Mouse (Mus musculus) frontal cortex, postnatal 10 days (tissue): ENCODE results near the gene Hoxa2.

ENCODE experiments used
- DNase-seq, 2 experiments: peaks; one replicate each; pipeline ENCODE4 v3.0.0; 2022; ENCODE audit warnings: low spot score in 2 of 2, mixed read lengths in 1 of 2

Gene Hoxa2

DNA sequence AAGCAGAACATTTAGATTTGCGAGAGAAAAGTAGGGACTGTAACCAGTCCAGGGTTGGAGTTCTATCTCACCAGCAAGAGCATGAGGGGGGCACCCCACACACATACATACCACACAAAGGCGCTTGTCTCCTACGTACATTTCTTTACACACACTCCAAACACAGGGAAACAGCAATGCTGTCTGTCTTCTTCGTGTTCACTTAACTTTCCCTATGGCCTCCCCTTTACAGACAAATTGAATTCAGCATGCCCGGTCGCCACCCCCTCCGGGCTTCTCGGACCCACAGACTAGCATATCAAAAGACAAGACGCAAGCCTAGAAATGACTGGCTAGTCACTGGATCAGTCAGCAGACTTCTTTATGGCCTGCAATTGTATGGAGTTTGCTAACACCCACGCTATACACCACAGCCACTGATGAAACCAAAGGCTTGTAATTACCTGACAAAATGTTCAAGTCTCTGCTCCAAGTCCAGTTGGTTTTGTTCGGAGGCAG lies 15.6 kb upstream of the Hoxa2 start:
- DNase-seq = no peak

DNA sequence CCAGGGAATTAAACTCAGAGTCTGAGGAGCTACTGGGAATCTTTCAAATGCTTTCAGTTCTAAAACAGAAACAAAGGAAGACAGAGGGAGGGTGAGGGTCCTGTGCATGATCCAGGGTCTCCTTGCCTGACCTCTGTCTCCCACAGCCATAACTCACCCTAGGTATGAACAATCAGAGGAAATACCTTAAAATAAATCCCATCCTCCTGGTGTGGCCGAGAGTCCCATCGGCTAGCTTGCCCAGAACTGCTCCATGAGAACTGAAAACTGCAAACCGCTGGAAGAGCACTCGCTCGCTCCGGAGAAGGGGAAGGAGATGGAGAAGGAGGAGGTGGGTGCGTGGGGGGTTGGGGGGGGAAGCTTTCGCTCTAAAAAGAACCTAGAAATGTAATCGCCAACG lies 15.1 kb upstream of the Hoxa2 start:
- no peak for DNase-seq

DNA sequence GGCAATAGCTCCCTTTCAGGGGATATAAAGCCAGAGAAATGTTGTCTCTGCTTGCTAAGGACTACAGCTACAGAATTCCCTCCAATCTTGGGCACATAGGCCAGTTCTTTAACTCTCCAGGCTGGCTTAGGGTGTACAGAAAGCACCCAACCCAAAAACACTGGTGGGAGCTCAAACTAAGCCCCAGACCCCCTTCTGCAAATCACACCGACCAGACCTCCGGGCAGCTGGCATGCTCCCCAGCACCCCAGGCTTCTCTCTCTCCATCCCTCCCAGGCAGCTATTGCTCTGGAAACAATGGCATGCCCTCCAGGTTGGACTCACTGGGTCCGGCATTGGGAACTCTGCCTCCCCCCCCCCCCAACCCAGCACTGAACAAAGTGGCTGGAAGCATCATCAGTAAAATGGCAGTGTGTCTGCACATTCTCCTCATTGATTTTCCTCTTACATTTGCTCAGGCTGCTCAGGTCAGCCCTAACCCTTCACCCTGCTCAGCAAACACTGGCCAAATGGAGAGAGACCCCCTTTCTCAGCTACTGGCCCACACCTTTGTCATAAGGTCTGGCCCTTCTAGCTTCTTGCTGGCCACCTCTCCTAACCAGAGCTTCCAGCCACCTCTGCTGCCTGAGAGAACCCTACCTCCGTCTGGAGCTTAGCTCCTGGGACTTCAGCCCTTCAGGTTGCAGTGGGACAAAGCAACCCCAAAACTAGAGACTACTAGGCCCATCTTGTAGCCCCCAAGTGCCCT lies 14.5 kb upstream of the Hoxa2 start:
- no peak for DNase-seq

DNA sequence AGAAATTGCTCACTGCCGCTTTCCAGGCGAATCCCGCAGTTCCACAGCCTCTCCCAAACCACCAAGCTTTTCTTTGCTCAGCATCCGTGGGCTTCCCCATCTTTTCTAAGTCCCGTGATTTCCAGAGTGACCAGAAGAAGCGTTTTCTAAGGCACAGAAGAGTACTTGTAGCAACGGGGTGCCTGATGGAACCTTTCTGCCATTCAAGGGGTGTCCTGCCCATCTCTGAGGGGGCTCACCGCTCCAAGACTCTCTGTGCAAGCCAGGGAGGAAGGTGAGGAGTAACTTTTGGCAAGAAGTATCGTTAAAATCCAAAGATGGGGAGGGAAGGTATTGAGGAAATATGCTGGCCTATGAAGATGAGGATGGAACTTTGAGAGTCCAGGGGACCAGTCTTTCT lies 13.2 kb upstream of the Hoxa2 start:
- DNase-seq = no peak

DNA sequence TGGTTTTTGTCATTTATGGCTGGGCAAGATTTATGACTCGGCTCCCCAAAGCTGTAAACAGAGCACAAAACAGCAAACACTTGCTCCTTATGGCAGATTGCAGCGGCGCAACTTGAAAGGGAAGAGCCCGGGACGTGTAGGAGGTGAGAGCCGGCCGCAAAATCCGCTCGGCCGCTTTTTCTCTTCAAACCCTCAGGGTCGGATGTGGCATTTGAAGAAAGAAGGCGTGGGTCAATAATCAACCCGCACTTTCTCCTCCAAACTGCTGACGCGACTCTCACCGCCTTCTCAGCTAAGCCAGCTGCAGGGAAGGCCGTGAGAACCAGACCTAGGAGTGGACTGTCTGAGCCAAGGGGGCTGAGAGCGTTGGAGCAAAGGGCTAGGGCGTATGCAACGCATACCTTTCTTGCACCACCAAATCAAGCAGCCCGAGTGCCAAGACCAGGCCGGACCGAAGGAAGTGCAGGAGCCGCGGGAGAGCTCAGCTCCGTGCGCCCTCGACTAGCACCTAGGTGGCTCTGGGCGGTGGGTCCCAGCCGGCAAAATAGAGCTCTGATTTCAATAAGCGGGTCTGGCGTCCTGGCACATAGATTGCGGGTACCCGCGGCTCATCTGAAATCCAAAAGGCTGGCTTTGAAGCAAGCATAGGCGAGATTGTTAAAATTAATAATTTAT lies 12.6 kb upstream of the Hoxa2 start, which contains the start of gene 5730596B20Rik:
5730596B20Rik (plus strand) TSS at position 438 of the 675 bp plus-strand sequence.
- DNase-seq = no peak

DNA sequence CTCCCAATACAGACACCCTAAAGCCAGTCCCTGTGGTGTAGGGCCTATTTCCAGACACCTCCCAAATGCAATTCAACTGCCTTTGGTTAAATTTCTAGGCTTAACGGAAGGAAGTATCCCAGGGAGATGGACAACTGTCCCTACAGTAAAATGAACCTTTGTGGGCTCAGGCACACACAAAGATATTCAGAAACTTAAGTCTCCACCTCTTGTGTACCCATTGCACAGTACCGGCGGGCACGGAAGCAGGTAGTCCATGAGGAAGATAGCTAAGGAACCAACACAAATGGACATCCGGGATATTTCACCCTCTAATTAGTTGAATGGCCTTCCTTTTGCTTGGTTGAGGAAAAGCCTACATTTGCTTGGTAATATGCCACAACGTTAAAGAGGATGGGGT lies 11.8 kb upstream of the Hoxa2 start:
- no peak for DNase-seq

DNA sequence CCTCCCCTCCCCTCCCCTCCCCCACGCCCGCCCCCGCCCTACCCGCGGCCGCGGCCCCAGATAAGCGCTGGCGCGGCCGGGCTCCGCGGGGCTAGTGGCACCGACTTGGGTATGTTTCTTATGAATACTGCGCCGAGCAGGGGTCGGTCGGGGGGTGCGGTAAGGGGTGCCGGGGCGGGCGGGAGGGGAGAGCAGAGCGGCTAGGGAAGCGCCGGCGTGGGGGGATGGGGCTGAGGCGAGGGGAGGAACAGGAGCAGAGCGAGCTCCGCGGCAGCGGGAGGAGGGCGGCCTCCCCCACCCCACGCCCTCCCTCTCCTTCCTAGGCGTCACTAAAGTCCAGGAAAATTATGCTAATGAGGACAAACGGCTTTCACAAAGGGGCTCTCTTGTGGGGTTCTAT lies 11.2 kb upstream of the Hoxa2 start:
- DNase-seq = no peak

DNA sequence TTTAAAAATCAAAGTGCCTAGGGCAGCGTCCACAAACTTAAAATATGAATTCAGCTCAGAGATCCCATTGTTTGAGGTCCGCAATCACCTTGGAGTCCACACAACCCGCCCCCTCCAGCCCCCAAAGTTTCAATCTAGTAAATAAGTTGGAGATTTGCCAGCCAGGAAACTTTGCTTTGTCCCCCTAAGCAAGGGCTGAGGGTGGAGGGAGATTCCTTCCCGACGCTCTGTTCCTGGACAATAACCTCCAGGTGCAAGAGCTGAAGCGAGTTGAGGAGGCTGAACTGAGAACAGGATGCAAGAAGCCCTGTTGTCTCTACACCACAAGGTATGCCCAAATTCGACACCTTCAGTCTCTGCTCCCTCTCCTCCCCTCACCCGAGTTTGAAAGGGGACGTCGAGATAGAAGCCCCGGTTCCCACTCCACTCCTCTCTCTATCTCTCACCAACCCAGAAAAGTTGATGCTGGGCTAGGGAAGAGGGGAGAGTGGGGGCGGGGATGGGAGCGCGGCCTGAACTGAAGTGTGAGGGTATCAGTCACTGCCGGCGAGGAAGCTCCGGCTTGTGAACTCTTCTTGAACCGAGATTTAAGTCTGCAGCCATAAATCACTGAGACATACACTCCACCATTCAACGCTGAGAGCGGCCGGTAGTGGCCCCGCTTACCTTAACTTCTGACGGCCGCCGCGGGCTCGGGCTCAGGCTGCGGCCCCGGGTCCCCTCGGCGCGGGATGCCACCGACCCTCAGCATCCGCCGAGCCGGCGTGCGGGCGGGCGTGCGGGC lies 10.5 kb upstream of the Hoxa2 start:
- no peak for DNase-seq

DNA sequence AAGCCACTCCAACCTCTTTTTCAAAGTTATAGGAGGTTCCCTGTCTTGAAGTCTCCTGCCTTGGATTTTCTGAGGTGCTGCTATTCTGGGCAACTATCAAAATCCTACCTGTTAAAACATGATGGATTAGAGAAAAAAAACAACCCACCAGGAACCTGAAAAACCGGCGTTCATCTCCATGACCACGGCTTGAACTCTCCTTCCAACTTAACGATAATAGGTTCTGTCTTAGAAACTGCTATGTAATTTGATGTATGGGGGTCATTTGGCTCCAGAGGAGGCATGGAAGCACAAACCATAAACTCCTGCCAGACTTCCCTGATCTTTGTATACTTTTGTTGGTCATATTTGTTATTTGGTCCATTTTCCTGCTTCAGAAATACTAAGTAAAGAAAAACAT lies 9.0 kb upstream of the Hoxa2 start:
- DNase-seq = no peak

DNA sequence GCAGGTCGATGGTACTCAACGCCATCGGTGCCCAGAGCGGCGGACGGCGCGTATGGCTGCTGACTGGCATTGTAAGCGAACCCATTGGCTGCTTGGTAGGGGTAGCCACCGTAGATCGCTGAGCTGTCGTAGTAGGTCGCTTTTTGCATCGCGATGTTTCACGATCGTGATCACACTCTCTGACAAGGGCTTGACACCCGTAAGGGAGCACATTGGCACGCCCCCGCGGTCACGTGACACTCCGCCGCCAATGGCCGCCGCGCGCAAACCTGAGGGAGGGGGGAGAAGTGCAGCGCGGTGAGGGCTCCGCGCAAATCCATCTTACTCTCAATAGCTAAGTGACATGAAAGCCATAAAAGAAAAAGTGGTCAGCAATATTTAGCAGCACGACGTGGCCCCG lies 7.9 kb upstream of the Hoxa2 start:
- DNase-seq = no peak

DNA sequence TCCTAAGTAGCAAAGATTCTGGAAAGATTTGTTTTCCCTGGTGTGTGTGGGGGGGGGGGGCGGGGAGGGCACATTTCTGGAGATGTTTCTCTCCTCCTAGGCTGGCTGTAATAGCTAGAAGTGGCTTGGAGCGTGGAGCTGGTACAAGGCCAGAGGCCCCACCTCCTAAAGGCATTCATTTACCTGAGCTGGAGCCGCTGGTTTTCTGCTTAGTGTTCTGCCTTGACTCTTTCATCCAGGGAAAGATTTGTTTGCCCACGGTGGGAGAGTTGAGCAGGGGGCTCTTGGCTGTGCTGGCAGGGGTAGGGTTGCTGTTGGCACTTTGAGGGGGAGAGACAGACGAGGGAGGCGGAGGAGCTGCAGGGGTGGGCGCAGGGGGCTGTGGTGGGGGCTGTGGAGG lies 7.3 kb upstream of the Hoxa2 start:
- DNase-seq = no peak

DNA sequence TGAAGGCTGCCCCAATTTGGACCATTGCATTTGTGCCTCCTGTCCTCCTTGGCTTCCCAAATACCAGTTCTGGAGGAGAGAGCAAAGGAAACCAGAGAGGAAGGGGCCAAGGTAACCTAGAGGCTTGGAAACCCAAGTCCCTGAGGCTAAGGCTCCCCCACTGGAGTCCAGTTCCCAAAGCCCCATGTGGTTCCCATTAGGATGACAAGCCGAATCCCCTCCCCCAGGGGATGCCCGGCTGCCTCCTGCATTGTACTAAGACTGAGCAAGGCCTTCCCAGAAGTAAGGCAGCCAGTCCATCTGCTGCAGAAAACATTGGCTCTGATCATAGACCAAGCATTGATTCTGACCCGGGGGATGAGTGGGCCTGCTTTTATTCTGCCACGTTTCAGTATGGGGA lies 6.7 kb upstream of the Hoxa2 start:
- DNase-seq = no peak

DNA sequence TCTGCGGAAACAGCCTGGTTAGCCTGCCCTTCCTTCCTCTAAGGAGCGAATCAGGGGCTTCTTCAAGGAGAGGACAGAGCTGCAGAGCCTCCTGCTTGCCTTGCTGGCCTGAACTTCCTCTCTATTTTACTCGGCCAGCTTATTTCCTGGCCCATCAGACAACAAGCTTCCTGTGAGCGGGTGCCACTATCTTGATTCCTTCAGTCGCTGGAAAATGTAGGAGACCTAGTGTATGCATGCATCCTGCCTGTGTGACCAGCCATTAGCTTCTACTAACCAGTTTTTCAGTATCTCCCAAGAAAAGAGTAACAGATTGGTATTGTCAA lies 6.2 kb upstream of the Hoxa2 start:
- DNase-seq = no peak

DNA sequence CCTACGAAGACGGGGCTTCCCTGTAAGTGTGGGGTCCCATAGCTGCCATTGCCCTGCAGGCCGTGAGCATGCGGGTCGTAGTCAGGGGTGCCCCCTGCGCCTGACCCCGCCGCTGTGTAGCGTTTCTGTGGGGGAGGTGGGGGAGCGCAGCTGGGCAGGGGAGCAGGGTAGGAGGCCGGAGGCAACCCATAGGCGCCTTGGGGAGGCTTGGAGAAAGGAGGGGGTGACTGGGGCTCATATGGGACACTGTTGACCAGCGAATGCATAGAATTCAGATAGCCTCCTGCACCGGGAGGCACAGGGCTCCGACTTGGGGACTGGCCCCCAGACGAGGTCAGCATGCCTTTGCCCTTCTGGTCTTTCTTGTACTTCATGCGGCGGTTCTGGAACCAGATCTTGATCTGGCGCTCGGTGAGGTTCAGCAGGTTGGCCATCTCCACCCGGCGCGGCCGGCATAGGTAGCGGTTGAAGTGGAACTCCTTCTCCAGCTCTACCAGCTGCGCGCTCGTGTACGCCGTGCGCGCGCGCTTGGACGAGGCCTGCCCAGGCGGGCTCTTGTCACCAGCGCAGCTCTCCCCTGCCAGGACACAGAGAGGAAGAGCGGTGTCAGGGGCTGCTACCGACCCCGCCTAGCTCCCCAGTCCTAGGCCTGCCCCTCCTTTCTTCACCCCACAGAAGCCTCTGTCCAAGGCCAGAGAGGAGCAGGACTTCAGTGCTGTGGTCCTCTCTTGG lies 5.7 kb upstream of the Hoxa2 start:
- DNase-seq = no peak

DNA sequence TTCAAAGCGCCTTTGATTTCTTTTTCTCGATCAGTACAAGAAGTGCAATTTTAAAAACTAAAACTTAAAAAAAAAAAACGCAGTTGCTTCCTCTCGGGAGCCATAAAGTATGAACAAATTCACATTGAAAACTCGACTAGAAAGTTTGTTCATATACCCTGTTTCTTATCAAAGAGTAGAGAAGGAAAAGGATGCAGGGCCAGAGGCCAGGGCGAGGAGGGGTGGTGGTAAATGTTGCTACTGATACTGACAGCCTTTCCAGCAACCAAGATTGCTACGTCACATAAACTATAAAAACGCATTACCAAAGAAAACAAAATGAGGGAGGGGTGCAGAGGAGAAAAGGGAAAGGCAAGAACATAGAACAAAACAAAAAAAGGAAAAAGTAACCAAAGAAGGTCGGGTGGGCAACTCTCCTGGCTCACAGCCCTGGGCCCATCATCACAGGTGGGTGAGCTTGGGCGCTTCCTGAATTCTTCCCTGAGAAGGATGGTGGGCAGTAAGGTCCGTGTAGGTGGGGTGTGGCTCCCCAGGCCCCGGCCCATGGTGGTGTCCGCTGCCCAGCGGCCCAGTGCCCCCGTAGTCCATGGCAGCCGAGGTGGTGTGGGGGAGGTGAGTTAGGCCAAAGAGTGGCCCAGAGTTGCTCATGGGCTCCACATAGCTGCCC lies 5.0 kb upstream of the Hoxa2 start:
- DNase-seq = no peak

DNA sequence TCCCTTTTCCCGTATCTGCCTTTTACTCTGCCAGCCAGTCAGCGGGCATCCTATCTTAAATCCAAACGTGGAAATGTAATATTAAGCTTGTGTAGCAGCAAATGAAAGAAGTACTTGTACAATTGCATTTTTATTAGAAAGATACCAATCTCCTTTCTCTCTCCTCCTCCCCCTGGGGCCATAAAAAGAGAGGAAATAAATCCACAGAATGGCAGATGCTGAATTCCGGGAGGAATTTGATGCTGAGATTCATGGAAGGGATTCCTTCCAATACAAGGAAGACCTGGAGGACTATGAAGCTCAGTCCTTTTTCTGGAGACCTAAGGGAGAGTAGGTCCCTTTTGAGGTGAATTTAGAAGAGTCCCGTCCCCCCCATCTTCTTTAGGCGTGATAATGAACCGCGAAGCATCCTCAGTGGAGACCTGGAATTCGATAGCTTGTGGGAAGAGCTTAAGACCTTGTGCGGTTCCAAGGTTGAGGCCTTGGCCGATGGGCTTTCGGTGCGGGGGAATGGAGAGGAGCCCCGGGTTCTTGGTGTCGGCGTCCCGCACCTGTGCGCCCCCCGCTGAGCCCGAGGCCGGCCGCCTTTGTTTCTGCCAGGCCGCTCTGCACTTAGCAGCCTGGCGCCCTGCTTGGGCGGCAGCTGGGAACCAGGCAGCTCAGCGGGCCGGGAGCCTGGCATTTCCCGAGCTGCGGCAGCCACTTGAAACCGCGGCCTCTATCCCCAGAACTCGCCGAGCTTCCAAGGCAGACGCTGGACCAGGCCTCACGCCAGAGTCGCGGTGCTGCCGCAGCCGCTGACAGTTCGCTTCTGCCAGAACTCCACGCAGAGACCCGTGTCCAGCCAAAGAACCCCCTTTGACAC lies 3.8 kb upstream of the Hoxa2 start:
- DNase-seq = no peak

DNA sequence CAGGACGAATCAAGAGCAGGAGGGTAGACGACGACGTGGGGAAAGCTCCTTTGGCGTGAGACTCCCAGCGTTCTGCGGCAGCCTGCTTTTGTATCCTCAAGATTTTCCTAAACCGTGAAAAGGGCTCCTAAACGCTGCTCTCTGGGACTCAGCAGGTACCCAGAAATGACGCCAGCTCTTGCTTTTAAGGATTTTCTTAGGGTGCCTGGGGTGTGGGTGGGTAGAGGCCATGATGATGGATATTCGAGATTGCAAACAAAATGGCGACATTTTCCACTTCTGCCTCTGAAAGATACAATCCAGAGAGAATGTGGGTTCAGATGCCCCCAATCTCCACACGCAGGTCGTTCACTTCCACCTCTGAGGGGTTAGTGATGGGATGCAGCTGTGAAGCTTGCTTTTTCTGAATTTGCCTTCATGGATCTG lies 3.1 kb upstream of the Hoxa2 start:
- DNase-seq = no peak

DNA sequence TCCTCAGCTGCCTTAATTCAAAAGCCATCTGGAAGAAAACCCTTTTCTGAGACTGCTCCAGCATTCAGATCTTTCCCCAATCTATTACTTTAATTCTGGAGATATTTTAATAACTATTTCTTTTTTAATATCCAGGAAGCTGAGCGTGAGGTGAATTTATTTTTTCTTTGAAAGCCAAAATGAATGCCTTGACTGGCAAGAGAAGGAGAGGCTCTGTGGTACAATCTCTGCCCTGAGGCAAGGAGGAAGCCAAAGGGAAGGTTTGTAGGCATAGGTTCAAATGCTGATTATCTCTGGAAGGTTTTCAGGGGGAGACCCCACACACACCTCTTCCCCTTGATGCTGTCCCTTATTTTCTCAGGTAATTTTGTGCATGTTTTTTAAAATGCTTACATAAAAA lies 2.5 kb upstream of the Hoxa2 start:
- DNase-seq = no peak

DNA sequence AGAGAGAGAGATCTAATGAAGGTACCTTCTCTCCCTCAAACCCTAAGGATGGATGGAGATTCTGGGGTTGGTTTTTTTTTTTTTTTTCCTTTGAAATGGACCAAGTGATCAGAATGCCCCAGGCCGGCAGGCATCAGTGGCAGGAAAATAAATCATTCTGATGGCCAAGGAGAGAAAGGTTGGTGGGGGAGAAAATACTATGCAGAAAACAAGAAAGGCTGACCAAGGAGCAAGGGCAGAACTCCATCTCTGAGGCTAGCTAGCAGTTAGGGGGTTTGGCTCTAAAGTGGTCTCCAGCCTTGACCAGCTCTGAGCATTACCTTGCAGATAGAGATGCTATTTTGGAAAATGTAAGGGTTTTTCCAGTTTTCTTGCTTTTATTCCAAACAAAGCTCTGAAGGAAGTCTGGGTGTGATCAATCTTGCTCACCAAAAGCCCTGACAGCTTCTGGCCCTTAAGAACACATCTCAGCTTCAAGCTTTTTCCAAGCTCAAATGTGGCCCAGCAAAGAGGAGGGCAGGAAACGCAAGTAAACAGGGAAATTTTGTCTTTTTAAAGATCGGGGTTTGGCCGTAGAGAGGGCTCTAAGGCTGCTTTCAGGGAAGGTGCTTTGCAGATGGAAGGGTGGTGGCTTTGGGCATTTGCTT lies 1.9 kb upstream of the Hoxa2 start:
- DNase-seq = no peak
